Mouse (Mus musculus) testis, adult 2 months (tissue): ENCODE measurements around the gene Lysmd4. TPM values are rescaled to one million over a fixed set of nuclear protein-coding genes. Genes with fewer than 3 reads are reported as not detected.
"Not testable (repeated sequence)": the region's sequence is repeated elsewhere in the genome, so short reads cannot be mapped to it uniquely, and the experiment has no call there.

Source experiments
- H3K27ac ChIP-seq: fragments of 200-500 bp; 2 replicates; pipeline ENCODE4 v1.5.1; 2012; ENCODE audit warnings: low read depth, low read length; ENCODE audit not compliant: control insufficient read depth, insufficient read depth
- H3K27me3 ChIP-seq: fragments of 200-500 bp; 2 replicates; pipeline ENCODE4 v1.6.1; 2012; ENCODE audit warnings: mild to moderate bottlenecking, low read length, moderate library complexity; ENCODE audit not compliant: control insufficient read depth, insufficient read depth
- H3K36me3 ChIP-seq: fragments of 200-500 bp; 2 replicates; pipeline ENCODE4 v1.6.1; 2012; ENCODE audit warnings: mild to moderate bottlenecking, low read length; ENCODE audit not compliant: control insufficient read depth, insufficient read depth
- H3K4me1 ChIP-seq: fragments of 200-500 bp; 2 replicates; pipeline ENCODE4 v1.6.1; 2012; ENCODE audit warnings: low read length; ENCODE audit not compliant: control insufficient read depth, insufficient read depth
- H3K4me3 ChIP-seq: fragments of 200-500 bp; 2 replicates; pipeline ENCODE4 v1.5.1; 2012; ENCODE audit warnings: low read depth, mild to moderate bottlenecking, low read length, moderate library complexity, mixed read lengths; ENCODE audit not compliant: control insufficient read depth
- CTCF ChIP-seq: fragments of 200-500 bp; IDR thresholded peaks from 2 replicates; pipeline ENCODE4 v1.5.1; 2012; ENCODE audit warnings: low read depth, mild to moderate bottlenecking, inconsistent platforms, low read length, moderate library complexity; ENCODE audit not compliant: control insufficient read depth, insufficient read depth, insufficient replicate concordance
- POLR2A ChIP-seq: fragments of 200-500 bp; IDR thresholded peaks from 2 replicates; pipeline ENCODE4 v1.6.1; 2012; ENCODE audit warnings: low read depth, mild to moderate bottlenecking, inconsistent platforms, low read length, moderate library complexity; ENCODE audit not compliant: control insufficient read depth
- polyA plus RNA-seq: library from polyadenylated mRNA; depleted of rRNA; stranded (reverse); fragments of >200 nt; gene quantifications from 2 replicates; pipeline ENCODE4 v1.2.3, GENCODE M21; 2012

Gene Lysmd4
- polyA plus RNA-seq, 1 experiment, result 33.4 TPM

GRCm38 (mm10) chr7:67246067-67246466 is 23.7 kb downstream of the Lysmd4 start:
- Histone ChIP-seq H3K36me3 (no peaks in the 10 kb centered on the region; the same call in 1 of the 2 replicates), H3K4me1 (no peaks in the 10 kb centered on the region), H3K4me3 (no peak overlapping the region), H3K27me3 (no peaks in the 10 kb centered on the region), H3K27ac (no peak overlapping the region)
- no peak for TF ChIP-seq POLR2A

GRCm38 (mm10) chr7:67259828-67260563 is 37.7 kb downstream of the Lysmd4 start:
- no peaks in the 10 kb centered on the region for H3K36me3 ChIP-seq
- H3K27ac ChIP-seq, result no peak overlapping the region
- TF ChIP-seq CTCF, result no peak
- no peak for TF ChIP-seq POLR2A
- H3K4me1 ChIP-seq, result no peaks in the 10 kb centered on the region
- no peaks in the 10 kb centered on the region for H3K27me3 ChIP-seq
- no peak overlapping the region for H3K4me3 ChIP-seq

GRCm38 (mm10) chr7:67270447-67270846 is 48.1 kb downstream of the Lysmd4 start:
- H3K4me1 ChIP-seq, H3K27ac ChIP-seq, H3K4me3 ChIP-seq, H3K27me3 ChIP-seq, H3K36me3 ChIP-seq: not testable (repeated sequence)

GRCm38 (mm10) chr7:67283581-67283980 is 61.2 kb downstream of the Lysmd4 start:
- Histone ChIP-seq H3K36me3 (no peaks in the 10 kb centered on the region), H3K4me1 (no peaks in the 10 kb centered on the region), H3K4me3 (no peak overlapping the region), H3K27ac (no peak overlapping the region), H3K27me3 (no peaks in the 10 kb centered on the region)
- no peak for TF ChIP-seq CTCF
- TF ChIP-seq POLR2A, result no peak

- Histone ChIP-seq H3K4me3 (no peak overlapping the region), H3K27me3 (no peaks in the 10 kb centered on the region), H3K4me1 (no peaks in the 10 kb centered on the region), H3K27ac (no peak overlapping the region), H3K36me3 (no peaks in the 10 kb centered on the region)
- TF ChIP-seq POLR2A (no peak), CTCF (no peak)
Measured at GRCm38 (mm10) chr7:67287456-67287855, 65.1 kb downstream of the Lysmd4 start.

- H3K4me3 ChIP-seq, result no peak overlapping the region
- TF ChIP-seq POLR2A (no peak), CTCF (no peak)
- H3K27me3 ChIP-seq, result no peaks in the 10 kb centered on the region
- H3K36me3 ChIP-seq, result no peaks in the 10 kb centered on the region; the same call in 1 of the 2 replicates
- H3K27ac ChIP-seq, result no peak overlapping the region
- H3K4me1 ChIP-seq, result no peaks in the 10 kb centered on the region
Measured at GRCm38 (mm10) chr7:67291356-67291755, 69.0 kb downstream of the Lysmd4 start.

- Histone ChIP-seq H3K4me3 (no peak overlapping the region), H3K4me1 (no peaks in the 10 kb centered on the region), H3K36me3 (no peaks in the 10 kb centered on the region; the same call in 1 of the 2 replicates), H3K27me3 (no peaks in the 10 kb centered on the region), H3K27ac (no peak overlapping the region)
- TF ChIP-seq POLR2A (no peak), CTCF (no peak)
Measured at GRCm38 (mm10) chr7:67296419-67296818, 74.1 kb downstream of the Lysmd4 start.

- Histone ChIP-seq H3K4me1 (no peaks in the 10 kb centered on the region), H3K27ac (no peak overlapping the region), H3K27me3 (no peaks in the 10 kb centered on the region), H3K4me3 (no peak overlapping the region), H3K36me3 (no peaks in the 10 kb centered on the region)
- no peak for TF ChIP-seq POLR2A
- TF ChIP-seq CTCF, result no peak
Measured at GRCm38 (mm10) chr7:67304937-67305336, 82.6 kb downstream of the Lysmd4 start.
